Mouse (Mus musculus) embryo, embryonic 11 days (tissue): ENCODE measurements at regions not wholly inside any gene's neighbourhood (a gene's known extent, or its start where the extent isn't known, plus 50 kb on each side); places are given as distances from the start of the nearest gene placed in this dataset.

ENCODE experiments used
- DNase-seq: peaks from one replicate; pipeline ENCODE4 v3.0.0-alpha.2; 2015

GRCm38 (mm10) chr10:126480382-126480781 lies 420.8 kb downstream of the Atp23 start:
- no peak for DNase-seq

- no peak for DNase-seq
Observed at GRCm38 (mm10) chr10:126479743-126480142, 421.4 kb downstream of the Atp23 start.

- no peak for DNase-seq
Observed at GRCm38 (mm10) chr10:126473050-126473719, 428.0 kb downstream of the Atp23 start.

- DNase-seq = no peak
Observed at GRCm38 (mm10) chr10:126470838-126471491, 430.2 kb downstream of the Atp23 start.

- DNase-seq = no peak
Observed at GRCm38 (mm10) chr10:126462770-126463169, 438.4 kb downstream of the Atp23 start.

- DNase-seq = no peak
Observed at GRCm38 (mm10) chr10:126458523-126458922, 442.6 kb downstream of the Atp23 start.

GRCm38 (mm10) chr10:126452757-126453528 lies 448.2 kb downstream of the Atp23 start:
- peak; percentile 7 for DNase-seq

- no peak for DNase-seq
Observed at GRCm38 (mm10) chr10:126452057-126452622, 449.0 kb downstream of the Atp23 start.

- DNase-seq = no peak
Observed at GRCm38 (mm10) chr10:126431222-126431621, 465.3 kb downstream of the Lrig3 start.

GRCm38 (mm10) chr10:126430346-126430745 lies 464.4 kb downstream of the Lrig3 start:
- DNase-seq = no peak

- DNase-seq = no peak
Observed at GRCm38 (mm10) chr10:126429502-126429901, 463.5 kb downstream of the Lrig3 start.

GRCm38 (mm10) chr10:126422066-126422465 lies 456.1 kb downstream of the Lrig3 start:
- no peak for DNase-seq

GRCm38 (mm10) chr10:126413786-126414185 lies 447.8 kb downstream of the Lrig3 start:
- DNase-seq = peak; percentile 8

GRCm38 (mm10) chr10:126392235-126392634 lies 426.3 kb downstream of the Lrig3 start:
- no peak for DNase-seq

GRCm38 (mm10) chr10:126391770-126392169 lies 425.8 kb downstream of the Lrig3 start:
- DNase-seq = no peak

- DNase-seq = no peak
Observed at GRCm38 (mm10) chr10:126386430-126386829, 420.5 kb downstream of the Lrig3 start.

GRCm38 (mm10) chr10:126385644-126386043 lies 419.7 kb downstream of the Lrig3 start:
- no peak for DNase-seq

GRCm38 (mm10) chr10:126380381-126380780 lies 414.4 kb downstream of the Lrig3 start:
- peak; percentile 30 for DNase-seq

- peak; percentile 34 for DNase-seq
Observed at GRCm38 (mm10) chr10:126379239-126379638, 413.3 kb downstream of the Lrig3 start.

- DNase-seq = no peak
Observed at GRCm38 (mm10) chr10:126373906-126374305, 407.9 kb downstream of the Lrig3 start.

- no peak for DNase-seq
Observed at GRCm38 (mm10) chr10:126371881-126372280, 405.9 kb downstream of the Lrig3 start.

GRCm38 (mm10) chr10:126349076-126349475 lies 383.1 kb downstream of the Lrig3 start:
- no peak for DNase-seq

- no peak for DNase-seq
Observed at GRCm38 (mm10) chr10:126337426-126337825, 371.5 kb downstream of the Lrig3 start.
